Mouse (Mus musculus) kidney, embryonic 14.5 days (tissue): ENCODE measurements around the gene Ttll1. TPM values are rescaled to one million over a fixed set of nuclear protein-coding genes. Genes with fewer than 3 reads are reported as not detected.

Experiments
- ATAC-seq: fragments of 200-750 bp; cut with Nextera tagmentation; 2 replicates; pipeline ENCODE4 v1.8.0; 2017; ENCODE audit warnings: moderate number of reproducible peaks, mild to moderate bottlenecking, moderate TSS enrichment, moderate library complexity; ENCODE audit not compliant: low FRiP score, low TSS enrichment
- H3K27ac ChIP-seq: fragments of 300-500 bp; sonication (generic); 2 replicates; pipeline ENCODE4 v1.5.1; 2014; ENCODE audit warnings: low read depth, mild to moderate bottlenecking, low read length, moderate library complexity, mixed read lengths
- H3K27me3 ChIP-seq: fragments of 300-500 bp; sonication (generic); 2 replicates; pipeline ENCODE4 v1.6.1; 2014; ENCODE audit warnings: mild to moderate bottlenecking, low read length; ENCODE audit not compliant: control insufficient read depth, insufficient read depth
- H3K36me3 ChIP-seq: fragments of 300-500 bp; sonication (generic); 2 replicates; pipeline ENCODE4 v1.6.1; 2014; ENCODE audit warnings: low read length, mixed read lengths; ENCODE audit not compliant: control insufficient read depth, insufficient read depth
- H3K4me1 ChIP-seq: fragments of 300-500 bp; sonication (generic); 2 replicates; pipeline ENCODE4 v1.6.1; 2014; ENCODE audit warnings: low read length, mixed read lengths; ENCODE audit not compliant: control insufficient read depth, insufficient read depth
- H3K4me2 ChIP-seq: fragments of 300-500 bp; sonication (generic); replicated peaks from 2 replicates; pipeline ENCODE4 v1.6.1; 2014; ENCODE audit warnings: low read depth, mild to moderate bottlenecking, low read length
- H3K4me3 ChIP-seq: fragments of 300-500 bp; sonication (generic); 2 replicates; pipeline ENCODE4 v1.5.1; 2014; ENCODE audit warnings: mild to moderate bottlenecking, low read length
- H3K9ac ChIP-seq: fragments of 300-500 bp; sonication (generic); 2 replicates; pipeline ENCODE4 v1.6.1; 2014; ENCODE audit warnings: low read depth, mild to moderate bottlenecking, low read length, moderate library complexity
- H3K9me3 ChIP-seq: fragments of 300-500 bp; sonication (generic); 2 replicates; pipeline ENCODE4 v1.6.1; 2016; ENCODE audit warnings: low read length; ENCODE audit not compliant: control insufficient read depth
- WGBS: fragments of 180-500 bp; shearing (Covaris S2); extraction: QIAGEN DNeasy Blood & Tissue Kit; methylation state at CpG from one replicate; pipeline ENCODE4 v1.1.7; 2014; 5-methylcytosine and 5-hydroxymethylcytosine counted together
- polyA plus RNA-seq: library from polyadenylated mRNA; unstranded; fragments of >200 nt; fragmentation: Nextera tagmentation; extraction: Ambion mirVana; gene quantifications from 2 replicates; pipeline ENCODE4 v1.2.1, GENCODE M21; 2014

Ttll1 gene
- polyA plus RNA-seq, 1 experiment from 2014 or later = 19.8 TPM

GRCm38 (mm10) chr15:83481236-83481780, 29.4 kb downstream of the Ttll1 start:
- WGBS = 67% methylated on average over 10 of the region's 10 CpGs
- no peaks in the 10 kb centered on the region for H3K9me3 ChIP-seq
- H3K36me3 ChIP-seq = no peaks in the 10 kb centered on the region
- no peak overlapping the region for H3K4me3 ChIP-seq
- H3K4me1 ChIP-seq = no peaks in the 10 kb centered on the region
- no peak overlapping the region for H3K9ac ChIP-seq
- ATAC-seq = no peak
- H3K27ac ChIP-seq = no peak overlapping the region
- no peaks in the 10 kb centered on the region for H3K27me3 ChIP-seq
- H3K4me2 ChIP-seq = no peak overlapping the region

GRCm38 (mm10) chr15:83479818-83480217, 30.9 kb downstream of the Ttll1 start:
- Histone ChIP-seq H3K4me3 (no peak overlapping the region), H3K9ac (no peak overlapping the region)

GRCm38 (mm10) chr15:83478096-83478495, 32.6 kb downstream of the Ttll1 start:
- no peak overlapping the region for H3K4me3 ChIP-seq
- ATAC-seq = no peak
- no peaks in the 10 kb centered on the region for H3K27me3 ChIP-seq
- 68% methylated on average over 3 of the region's 3 CpGs for WGBS
- H3K27ac ChIP-seq = no peak overlapping the region
- no peaks in the 10 kb centered on the region for H3K9me3 ChIP-seq
- no peaks in the 10 kb centered on the region for H3K36me3 ChIP-seq
- no peak overlapping the region for H3K9ac ChIP-seq
- H3K4me2 ChIP-seq = no peak overlapping the region
- peaks cover 8% of the 10 kb centered on the region; the same call in 1 of the 2 replicates for H3K4me1 ChIP-seq

More at GRCm38 (mm10) chr15:83479818-83480217, 30.9 kb downstream of the Ttll1 start:
- Histone ChIP-seq H3K4me1 (no peaks in the 10 kb centered on the region), H3K27me3 (no peaks in the 10 kb centered on the region), H3K36me3 (no peaks in the 10 kb centered on the region), H3K27ac (no peak overlapping the region), H3K4me2 (no peak overlapping the region), H3K9me3 (no peaks in the 10 kb centered on the region)
- WGBS = 88% methylated on average over 4 of the region's 4 CpGs
- no peak for ATAC-seq

- Histone ChIP-seq H3K4me2 (no peak overlapping the region), H3K9me3 (no peaks in the 10 kb centered on the region), H3K27me3 (no peaks in the 10 kb centered on the region), H3K9ac (no peak overlapping the region), H3K4me3 (no peak overlapping the region), H3K27ac (no peak overlapping the region), H3K36me3 (no peaks in the 10 kb centered on the region), H3K4me1 (peaks cover 8% of the 10 kb centered on the region; the same call in 1 of the 2 replicates)
- 76% methylated on average over 12 of the region's 12 CpGs for WGBS
- ATAC-seq = no peak
These were observed 34.0 kb downstream of the Ttll1 start for GRCm38 (mm10) chr15:83476593-83477273.

GRCm38 (mm10) chr15:83474466-83474836, 36.2 kb downstream of the Ttll1 start:
- no peak for ATAC-seq
- no peaks in the 10 kb centered on the region for H3K36me3 ChIP-seq
- no peaks in the 10 kb centered on the region for H3K9me3 ChIP-seq
- no peaks in the 10 kb centered on the region for H3K27me3 ChIP-seq
- H3K4me3 ChIP-seq = no peak overlapping the region
- peaks cover 12% of the 10 kb centered on the region; the same call in 1 of the 2 replicates for H3K4me1 ChIP-seq
- no peak overlapping the region for H3K9ac ChIP-seq
- no peak overlapping the region for H3K4me2 ChIP-seq
- H3K27ac ChIP-seq = no peak overlapping the region
- 27% methylated on average over 5 of the region's 5 CpGs for WGBS

GRCm38 (mm10) chr15:83473832-83474465, 36.7 kb downstream of the Ttll1 start:
- H3K36me3 ChIP-seq = no peaks in the 10 kb centered on the region
- peak; percentile 74 for ATAC-seq
- H3K27me3 ChIP-seq = no peaks in the 10 kb centered on the region
- no peak overlapping the region for H3K4me3 ChIP-seq
- no peak overlapping the region for H3K4me2 ChIP-seq
- H3K9me3 ChIP-seq = no peaks in the 10 kb centered on the region
- WGBS = 41% methylated on average over 10 of the region's 10 CpGs
- H3K4me1 ChIP-seq = peaks cover 12% of the 10 kb centered on the region; the same call in 1 of the 2 replicates
- H3K27ac ChIP-seq = no peak overlapping the region
- no peak overlapping the region for H3K9ac ChIP-seq

GRCm38 (mm10) chr15:83473251-83473650, 37.4 kb downstream of the Ttll1 start:
- peaks cover 12% of the 10 kb centered on the region; the same call in 1 of the 2 replicates for H3K4me1 ChIP-seq
- H3K9me3 ChIP-seq = no peaks in the 10 kb centered on the region
- 96% methylated on average over 1 of the region's 1 CpGs for WGBS
- H3K9ac ChIP-seq = no peak overlapping the region
- ATAC-seq = no peak
- no peaks in the 10 kb centered on the region for H3K27me3 ChIP-seq
- no peak overlapping the region for H3K4me3 ChIP-seq
- H3K27ac ChIP-seq = no peak overlapping the region
- H3K4me2 ChIP-seq = no peak overlapping the region
- no peaks in the 10 kb centered on the region for H3K36me3 ChIP-seq

GRCm38 (mm10) chr15:83471476-83471875, 39.2 kb downstream of the Ttll1 start:
- no peaks in the 10 kb centered on the region for H3K9me3 ChIP-seq
- no peak overlapping the region for H3K9ac ChIP-seq
- no peak overlapping the region for H3K27ac ChIP-seq
- no peaks in the 10 kb centered on the region for H3K36me3 ChIP-seq
- no peak overlapping the region for H3K4me2 ChIP-seq
- peaks cover 12% of the 10 kb centered on the region; the same call in 1 of the 2 replicates for H3K4me1 ChIP-seq
- 39% methylated on average over 7 of the region's 7 CpGs for WGBS
- no peak overlapping the region for H3K4me3 ChIP-seq
- no peaks in the 10 kb centered on the region for H3K27me3 ChIP-seq
- peak; percentile 46; the same call in 1 of the 2 replicates for ATAC-seq

- WGBS = 84% methylated on average over 8 of the region's 8 CpGs
- H3K4me1 ChIP-seq = peaks cover 12% of the 10 kb centered on the region; the same call in 1 of the 2 replicates
- no peak for ATAC-seq
- H3K9me3 ChIP-seq = no peaks in the 10 kb centered on the region
- no peak overlapping the region for H3K27ac ChIP-seq
- no peak overlapping the region for H3K4me2 ChIP-seq
- H3K36me3 ChIP-seq = no peaks in the 10 kb centered on the region
- H3K27me3 ChIP-seq = no peaks in the 10 kb centered on the region
- H3K9ac ChIP-seq = no peak overlapping the region
- no peak overlapping the region for H3K4me3 ChIP-seq
These were observed 40.2 kb downstream of the Ttll1 start for GRCm38 (mm10) chr15:83470443-83470842.
